Mouse (Mus musculus): Measurements from ENCODE around the gene Kbtbd12. TPM values are rescaled to one million over a fixed set of nuclear protein-coding genes. Genes with fewer than 3 reads are reported as not detected.
A peak's percentile ranks its signal among the peaks of the same experiment; 100 is the strongest.

Kbtbd12 gene
- polyA plus RNA-seq, 1 experiment = 0.19 TPM

GRCm38 (mm10) chr6:88605715-88606114 is 32.0 kb downstream of the Kbtbd12 start:
- 95% methylated on average over 2 of the region's 2 CpGs for WGBS
- Histone ChIP-seq H3K27ac (ENCODE audit: insufficient read depth, low read length) (no peak overlapping the region), H3K36me3 (ENCODE audit: control insufficient read depth, insufficient read depth, low read length) (no peaks in the 10 kb centered on the region), H3K27me3 (ENCODE audit: control insufficient read depth, insufficient read depth, low read length) (no peaks in the 10 kb centered on the region), H3K4me3 (ENCODE audit: extremely low read depth, insufficient read depth, insufficient read length) (no peak overlapping the region), H3K4me1 (ENCODE audit: control insufficient read depth, insufficient read depth, insufficient read length) (no peaks in the 10 kb centered on the region)
- no peak for DNase-seq (ENCODE audit: low read depth in 1 of 2, low spot score in 2 of 2)
- TF ChIP-seq CTCF (IDR thresholded peaks at IDR 0.05; ENCODE audit: extremely low read depth, insufficient read depth, insufficient read length, insufficient replicate concordance) (no peak), POLR2A (IDR thresholded peaks at IDR 0.05; ENCODE audit: low read depth, low read length) (no peak)

- WGBS = 76% methylated on average over 2 of the region's 2 CpGs
- no peak overlapping the region for H3K27ac ChIP-seq (ENCODE audit: insufficient read depth, low read length)
- no peaks in the 10 kb centered on the region for H3K4me1 ChIP-seq (ENCODE audit: control insufficient read depth, insufficient read depth, insufficient read length)
- no peaks in the 10 kb centered on the region for H3K27me3 ChIP-seq (ENCODE audit: control insufficient read depth, insufficient read depth, low read length)
- no peak for TF ChIP-seq POLR2A (IDR thresholded peaks at IDR 0.05; ENCODE audit: low read depth, low read length)
- no peak for TF ChIP-seq CTCF (IDR thresholded peaks at IDR 0.05; ENCODE audit: extremely low read depth, insufficient read depth, insufficient read length, insufficient replicate concordance)
- H3K36me3 ChIP-seq (ENCODE audit: control insufficient read depth, insufficient read depth, low read length) = no peaks in the 10 kb centered on the region
- no peak for DNase-seq (ENCODE audit: low read depth in 1 of 2, low spot score in 2 of 2)
- H3K4me3 ChIP-seq (ENCODE audit: extremely low read depth, insufficient read depth, insufficient read length) = no peak overlapping the region
These were observed 32.5 kb downstream of the Kbtbd12 start for GRCm38 (mm10) chr6:88605235-88605634.

GRCm38 (mm10) chr6:88596108-88596507 is 41.6 kb downstream of the Kbtbd12 start:
- DNase-seq (ENCODE audit: low read depth in 1 of 2, low spot score in 2 of 2) = no peak
- Histone ChIP-seq H3K36me3 (ENCODE audit: control insufficient read depth, insufficient read depth, low read length) (no peaks in the 10 kb centered on the region), H3K4me3 (ENCODE audit: extremely low read depth, insufficient read depth, insufficient read length) (no peak overlapping the region), H3K4me1 (ENCODE audit: control insufficient read depth, insufficient read depth, insufficient read length) (no peaks in the 10 kb centered on the region), H3K27ac (ENCODE audit: insufficient read depth, low read length) (no peak overlapping the region), H3K27me3 (ENCODE audit: control insufficient read depth, insufficient read depth, low read length) (no peaks in the 10 kb centered on the region; the same call in 1 of the 2 replicates)
- TF ChIP-seq POLR2A (IDR thresholded peaks at IDR 0.05; ENCODE audit: low read depth, low read length) = no peak
- no peak for TF ChIP-seq CTCF (IDR thresholded peaks at IDR 0.05; ENCODE audit: extremely low read depth, insufficient read depth, insufficient read length, insufficient replicate concordance)
- 79% methylated on average over 2 of the region's 2 CpGs for WGBS

GRCm38 (mm10) chr6:88592367-88592766 is 45.4 kb downstream of the Kbtbd12 start:
- no peaks in the 10 kb centered on the region for H3K4me1 ChIP-seq (ENCODE audit: control insufficient read depth, insufficient read depth, insufficient read length)
- H3K27ac ChIP-seq (ENCODE audit: insufficient read depth, low read length) = no peak overlapping the region
- no peaks in the 10 kb centered on the region for H3K27me3 ChIP-seq (ENCODE audit: control insufficient read depth, insufficient read depth, low read length)
- DNase-seq (ENCODE audit: low read depth in 1 of 2, low spot score in 2 of 2) = no peak
- H3K4me3 ChIP-seq (ENCODE audit: extremely low read depth, insufficient read depth, insufficient read length) = no peak overlapping the region
- H3K36me3 ChIP-seq (ENCODE audit: control insufficient read depth, insufficient read depth, low read length) = no peaks in the 10 kb centered on the region
- TF ChIP-seq POLR2A (IDR thresholded peaks at IDR 0.05; ENCODE audit: low read depth, low read length) (no peak), CTCF (IDR thresholded peaks at IDR 0.05; ENCODE audit: extremely low read depth, insufficient read depth, insufficient read length, insufficient replicate concordance) (no peak)
- 98% methylated on average over 6 of the region's 6 CpGs for WGBS

- no peak for DNase-seq (ENCODE audit: low read depth in 1 of 2, low spot score in 2 of 2)
- no peak overlapping the region for H3K27ac ChIP-seq (ENCODE audit: insufficient read depth, low read length)
- H3K4me3 ChIP-seq (ENCODE audit: extremely low read depth, insufficient read depth, insufficient read length) = no peak overlapping the region
- TF ChIP-seq CTCF (IDR thresholded peaks at IDR 0.05; ENCODE audit: extremely low read depth, insufficient read depth, insufficient read length, insufficient replicate concordance) (no peak), POLR2A (IDR thresholded peaks at IDR 0.05; ENCODE audit: low read depth, low read length) (no peak)
- WGBS = 92% methylated on average over 4 of the region's 4 CpGs
- no peaks in the 10 kb centered on the region for H3K4me1 ChIP-seq (ENCODE audit: control insufficient read depth, insufficient read depth, insufficient read length)
- no peaks in the 10 kb centered on the region for H3K36me3 ChIP-seq (ENCODE audit: control insufficient read depth, insufficient read depth, low read length)
- H3K27me3 ChIP-seq (ENCODE audit: control insufficient read depth, insufficient read depth, low read length) = no peaks in the 10 kb centered on the region
These were observed 47.5 kb downstream of the Kbtbd12 start for GRCm38 (mm10) chr6:88590231-88590630.

GRCm38 (mm10) chr6:88589517-88589916 is 48.2 kb downstream of the Kbtbd12 start:
- Histone ChIP-seq H3K27me3 (ENCODE audit: control insufficient read depth, insufficient read depth, low read length) (no peaks in the 10 kb centered on the region), H3K36me3 (ENCODE audit: control insufficient read depth, insufficient read depth, low read length) (no peaks in the 10 kb centered on the region), H3K4me3 (ENCODE audit: extremely low read depth, insufficient read depth, insufficient read length) (no peak overlapping the region), H3K4me1 (ENCODE audit: control insufficient read depth, insufficient read depth, insufficient read length) (no peaks in the 10 kb centered on the region), H3K27ac (ENCODE audit: insufficient read depth, low read length) (no peak overlapping the region)
- TF ChIP-seq POLR2A (IDR thresholded peaks at IDR 0.05; ENCODE audit: low read depth, low read length) = no peak
- peak; percentile 35; the same call in 1 of the 2 replicates for TF ChIP-seq CTCF (IDR thresholded peaks at IDR 0.05; ENCODE audit: extremely low read depth, insufficient read depth, insufficient read length, insufficient replicate concordance)
- WGBS = 30% methylated on average over 5 of the region's 5 CpGs
- DNase-seq (ENCODE audit: low read depth in 1 of 2, low spot score in 2 of 2) = no peak

GRCm38 (mm10) chr6:88588581-88589256 is 49.0 kb downstream of the Kbtbd12 start:
- H3K4me1 ChIP-seq (ENCODE audit: control insufficient read depth, insufficient read depth, insufficient read length) = no peaks in the 10 kb centered on the region
- H3K27me3 ChIP-seq (ENCODE audit: control insufficient read depth, insufficient read depth, low read length) = no peaks in the 10 kb centered on the region
- no peak overlapping the region for H3K27ac ChIP-seq (ENCODE audit: insufficient read depth, low read length)
- DNase-seq (ENCODE audit: low read depth in 1 of 2, low spot score in 2 of 2) = no peak
- no peaks in the 10 kb centered on the region for H3K36me3 ChIP-seq (ENCODE audit: control insufficient read depth, insufficient read depth, low read length)
- TF ChIP-seq POLR2A (IDR thresholded peaks at IDR 0.05; ENCODE audit: low read depth, low read length) (no peak), CTCF (IDR thresholded peaks at IDR 0.05; ENCODE audit: extremely low read depth, insufficient read depth, insufficient read length, insufficient replicate concordance) (no peak)
- H3K4me3 ChIP-seq (ENCODE audit: extremely low read depth, insufficient read depth, insufficient read length) = no peak overlapping the region
- WGBS = 88% methylated on average over 7 of the region's 7 CpGs
